Mouse (Mus musculus) granulocyte monocyte progenitor cell, adult 5-6 weeks (primary cell): ENCODE results near the gene Grin2d. TPM values are rescaled to one million over a fixed set of nuclear protein-coding genes. Genes with fewer than 3 reads are reported as not detected.

Source experiments
- ATAC-seq: replicated peaks from 2 replicates; pipeline ENCODE4 v1.8.0; 2016; ENCODE audit warnings: mild to moderate bottlenecking, moderate TSS enrichment, inconsistent platforms; ENCODE audit not compliant: poor library complexity, severe bottlenecking
- total RNA-seq, 2 experiments: library from RNA; stranded (forward) in 1 of 2; stranded (reverse) in 1 of 2; fragments of 200-712, 200-1000 nt in 1 of 2; fragments of >200 nt in 1 of 2; fragmentation: Nextera tagmentation in 1 of 2; gene quantifications; 2 replicates each; pipeline ENCODE4 v1.2.3; 2014 to 2017

The Grin2d gene
- total RNA-seq, 2 experiments from 2014 or later, result not detected

GRCm38 (mm10) chr7:45813787-45814779, 64.1 kb downstream of the Grin2d start, which contains the start of gene Cyth2:
Gene Cyth2, minus strand, starts transcription at chr7:45814581.
- ATAC-seq, result peak; percentile 95

- ATAC-seq, result no peak
These were observed 65.3 kb downstream of the Grin2d start for GRCm38 (mm10) chr7:45812921-45813320.

GRCm38 (mm10) chr7:45809276-45810075, 68.7 kb downstream of the Grin2d start:
- no peak for ATAC-seq

DNA sequence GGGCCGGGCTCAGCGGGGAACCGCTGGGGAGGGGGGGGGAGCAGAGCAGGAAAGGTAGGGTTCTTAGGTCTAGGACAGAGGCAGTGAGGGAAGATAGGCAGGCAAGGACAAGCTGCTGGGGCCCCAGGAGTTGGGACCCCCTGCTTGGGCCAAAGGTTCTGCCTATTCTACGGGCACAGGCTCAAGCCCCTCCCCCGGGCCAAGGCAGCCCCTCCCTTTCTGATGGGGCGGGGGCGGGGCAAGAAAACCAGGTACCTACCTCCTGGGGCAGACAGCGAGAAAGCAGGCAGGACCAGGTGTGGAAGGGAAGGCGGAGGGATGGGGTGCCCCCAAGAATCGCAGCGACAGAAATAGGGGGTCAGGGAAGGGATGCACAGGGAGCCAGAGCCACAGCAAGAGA, 69.7 kb downstream of the Grin2d start:
- ATAC-seq, result no peak

DNA sequence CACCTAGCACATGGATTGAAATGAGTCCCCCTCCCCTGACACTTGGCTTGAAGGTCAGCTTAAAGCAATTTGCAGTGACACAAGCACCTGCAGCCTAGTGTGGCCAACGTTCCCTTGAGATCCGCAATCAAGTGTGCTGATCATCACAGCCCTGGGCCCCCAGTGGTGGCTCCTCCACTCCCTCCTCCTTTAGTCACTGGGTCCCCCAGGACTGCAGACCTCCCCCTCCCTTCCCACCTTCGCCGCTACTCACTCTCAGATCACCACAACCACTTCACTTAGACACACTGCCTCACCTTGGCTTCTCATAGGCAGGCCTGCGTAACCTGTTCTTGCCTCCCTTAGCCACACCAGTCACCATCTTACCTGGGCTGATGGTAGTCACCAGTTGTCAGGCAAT, 72.2 kb downstream of the Grin2d start:
- no peak for ATAC-seq

- no peak for ATAC-seq
These were observed 75.6 kb downstream of the Grin2d start for GRCm38 (mm10) chr7:45802551-45802950.

DNA sequence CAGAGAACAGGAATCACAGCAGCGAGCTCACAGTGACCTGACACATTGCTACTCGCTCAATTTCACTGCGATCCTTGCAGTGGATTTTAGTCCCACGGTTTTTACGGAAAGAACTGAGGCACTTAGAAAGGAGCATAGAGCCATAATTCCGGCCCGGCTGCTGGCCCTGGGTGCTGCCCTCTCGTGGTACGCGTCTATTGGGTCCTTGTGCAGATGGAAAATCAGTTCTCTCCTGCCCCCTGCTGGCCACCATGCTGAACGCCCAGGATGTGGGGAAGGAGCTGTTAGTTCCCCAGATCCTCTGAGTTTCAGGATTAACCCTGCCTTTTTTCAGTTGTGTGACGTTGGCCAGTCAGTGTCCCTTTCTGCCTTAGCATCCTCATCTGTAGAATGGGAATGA, 76.8 kb downstream of the Grin2d start:
- ATAC-seq, result peak; percentile 80

GRCm38 (mm10) chr7:45800546-45801204, 77.5 kb downstream of the Grin2d start:
- ATAC-seq, result peak; percentile 79

DNA sequence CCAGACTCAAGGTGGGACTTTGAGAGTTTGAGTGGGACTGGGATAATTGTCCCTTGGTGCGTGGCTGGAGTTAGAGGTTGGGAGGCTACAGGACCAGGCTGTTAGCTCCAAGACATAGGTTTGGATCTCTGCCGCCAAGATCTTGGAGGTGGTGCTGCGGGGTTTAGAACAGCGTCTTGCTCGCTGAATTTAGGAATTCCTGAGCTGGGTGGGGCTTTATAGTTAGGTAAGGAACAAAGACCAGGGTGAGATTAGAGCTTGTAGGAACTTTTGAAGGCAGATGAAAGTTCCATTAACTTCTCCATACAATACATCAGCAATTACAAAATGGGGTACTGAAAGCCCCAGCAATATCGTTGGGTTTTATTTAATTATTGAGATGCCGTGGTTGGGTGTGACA, 78.2 kb downstream of the Grin2d start:
- ATAC-seq, result no peak

- no peak for ATAC-seq
These were observed 79.2 kb downstream of the Grin2d start for GRCm38 (mm10) chr7:45798931-45799330.

GRCm38 (mm10) chr7:45798511-45798836, 79.7 kb downstream of the Grin2d start:
- ATAC-seq, result no peak

GRCm38 (mm10) chr7:45797661-45798510, 80.3 kb downstream of the Grin2d start:
- ATAC-seq, result no peak

DNA sequence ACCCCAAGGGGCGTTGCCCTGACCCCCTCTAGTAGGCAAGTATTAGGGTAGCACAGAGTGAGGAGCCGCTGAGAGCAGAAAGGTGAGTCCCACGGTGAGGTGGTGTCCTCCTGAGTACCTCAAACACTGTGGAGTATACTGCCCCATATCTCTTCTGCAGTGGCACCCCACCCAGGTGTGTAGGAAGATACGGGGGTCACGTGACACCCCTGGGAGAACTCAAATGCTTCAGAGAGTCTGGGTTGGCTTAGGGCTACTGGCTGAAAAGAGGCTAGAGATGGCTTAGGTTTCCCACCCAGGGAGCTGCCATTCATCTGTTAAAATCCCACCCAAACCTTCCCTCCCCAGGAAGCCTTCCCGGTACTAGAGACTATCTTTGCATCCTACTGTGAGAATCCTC, 81.2 kb downstream of the Grin2d start:
- ATAC-seq, result no peak

DNA sequence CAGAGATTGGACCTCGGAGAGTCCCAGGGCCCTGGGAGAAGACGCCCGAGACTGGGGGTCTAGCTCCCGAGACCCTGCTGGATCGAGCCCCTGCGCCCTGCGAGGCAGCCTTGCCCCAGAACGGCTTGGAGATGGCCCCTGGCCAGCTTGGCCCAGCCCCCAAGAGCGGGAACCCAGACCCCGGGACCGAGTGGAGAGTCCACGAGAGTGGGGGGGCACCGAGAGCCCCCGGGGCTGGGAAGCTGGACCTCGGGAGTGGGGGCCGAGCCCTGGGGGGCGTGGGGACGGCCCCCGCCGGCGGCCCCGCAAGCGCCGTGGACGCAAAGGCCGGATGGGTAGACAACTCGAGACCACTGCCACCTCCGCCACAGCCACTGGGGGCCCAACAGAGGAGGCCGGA, 83.2 kb downstream of the Grin2d start:
- no peak for ATAC-seq

- no peak for ATAC-seq
These were observed 84.1 kb downstream of the Grin2d start for GRCm38 (mm10) chr7:45793969-45794585.

GRCm38 (mm10) chr7:45793240-45793639, 84.9 kb downstream of the Grin2d start:
- no peak for ATAC-seq

GRCm38 (mm10) chr7:45791756-45792490, 86.3 kb downstream of the Grin2d start:
- no peak; the same call in 1 of the 2 replicates for ATAC-seq

DNA sequence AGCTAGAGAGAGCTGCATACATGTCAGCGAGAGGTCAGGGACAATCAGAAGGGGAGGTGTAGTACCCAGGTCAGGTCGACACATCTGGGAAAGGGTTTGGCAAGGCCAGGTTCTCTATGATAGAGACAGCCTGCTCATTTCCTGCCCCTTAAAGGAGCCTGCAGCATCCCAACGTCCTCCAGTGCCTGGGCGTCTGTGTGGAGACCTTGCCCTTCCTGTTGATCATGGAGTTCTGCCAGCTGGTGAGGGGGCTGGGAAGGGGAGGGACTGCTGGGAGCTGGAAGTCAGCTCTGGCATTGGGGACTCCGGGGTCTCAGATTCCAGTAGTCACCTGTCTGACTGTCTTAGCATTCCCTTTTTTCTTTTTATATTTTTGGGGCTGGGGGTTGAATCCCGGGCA, 87.5 kb downstream of the Grin2d start:
- ATAC-seq, result no peak

GRCm38 (mm10) chr7:45787642-45788041, 90.5 kb downstream of the Grin2d start:
- no peak for ATAC-seq
